Mouse (Mus musculus) embryo, embryonic 10.5 days (tissue): Measurements from ENCODE around the gene Arl5a.
A peak's percentile ranks its signal among the peaks of the same experiment; 100 is the strongest.

Experiments
- DNase-seq: peaks from one replicate; pipeline ENCODE4 v3.0.0-alpha.2; 2015; ENCODE audit warnings: low spot score

Arl5a gene

GRCm38 (mm10) chr2:52422871-52423610 lies 1.7 kb downstream of the Arl5a start:
- no peak for DNase-seq

- no peak for DNase-seq
Measured at GRCm38 (mm10) chr2:52421197-52421596, 3.5 kb downstream of the Arl5a start.

- no peak for DNase-seq
Measured at GRCm38 (mm10) chr2:52420001-52420710, 4.5 kb downstream of the Arl5a start.

GRCm38 (mm10) chr2:52419295-52419694 lies 5.4 kb downstream of the Arl5a start:
- no peak for DNase-seq

GRCm38 (mm10) chr2:52412524-52413037 lies 12.1 kb downstream of the Arl5a start:
- no peak for DNase-seq

GRCm38 (mm10) chr2:52406480-52406879 lies 18.2 kb downstream of the Arl5a start:
- DNase-seq, result peak; percentile 22

- no peak for DNase-seq
Measured at GRCm38 (mm10) chr2:52405238-52405637, 19.5 kb downstream of the Arl5a start.

- DNase-seq, result no peak
Measured at GRCm38 (mm10) chr2:52394529-52394928, 30.2 kb downstream of the Arl5a start.

GRCm38 (mm10) chr2:52390415-52390975 lies 34.2 kb downstream of the Arl5a start:
- DNase-seq, result no peak

GRCm38 (mm10) chr2:52389975-52390374 lies 34.7 kb downstream of the Arl5a start:
- DNase-seq, result no peak

GRCm38 (mm10) chr2:52386451-52386850 lies 38.2 kb downstream of the Arl5a start:
- DNase-seq, result no peak

- no peak for DNase-seq
Measured at GRCm38 (mm10) chr2:52386037-52386436, 38.7 kb downstream of the Arl5a start.

- no peak for DNase-seq
Measured at GRCm38 (mm10) chr2:52378848-52379261, 45.8 kb downstream of the Arl5a start.

GRCm38 (mm10) chr2:52378448-52378804 lies 46.3 kb downstream of the Arl5a start, which contains the start of gene Neb:
Gene Neb (minus strand): TSS chr2:52378474.
- no peak for DNase-seq

- no peak for DNase-seq
Measured at GRCm38 (mm10) chr2:52377706-52378447, 46.8 kb downstream of the Arl5a start.

GRCm38 (mm10) chr2:52374706-52375105 lies 50.0 kb downstream of the Arl5a start:
- no peak for DNase-seq

GRCm38 (mm10) chr2:52372480-52372879 lies 52.2 kb downstream of the Arl5a start:
- no peak for DNase-seq

- no peak for DNase-seq
Measured at GRCm38 (mm10) chr2:52372080-52372479, 52.6 kb downstream of the Arl5a start.

GRCm38 (mm10) chr2:52371066-52371465 lies 53.6 kb downstream of the Arl5a start:
- DNase-seq, result no peak

GRCm38 (mm10) chr2:52369622-52370021 lies 55.1 kb downstream of the Arl5a start:
- no peak for DNase-seq

GRCm38 (mm10) chr2:52367665-52368064 lies 57.0 kb downstream of the Arl5a start:
- DNase-seq, result no peak

- DNase-seq, result no peak
Measured at GRCm38 (mm10) chr2:52367248-52367647, 57.5 kb downstream of the Arl5a start.
